Mouse (Mus musculus) lung, postnatal 0 days (tissue): ENCODE data around the gene Rnf213.

Source experiments
- CTCF ChIP-seq: IDR thresholded peaks from 2 replicates; pipeline ENCODE4 v1.5.1; 2016; ENCODE audit warnings: antibody characterized with exemption, mild to moderate bottlenecking
- EP300 ChIP-seq: IDR thresholded peaks from 2 replicates; pipeline ENCODE4 v1.6.1; 2016; ENCODE audit warnings: antibody characterized with exemption, mild to moderate bottlenecking, control low read depth

DNA sequence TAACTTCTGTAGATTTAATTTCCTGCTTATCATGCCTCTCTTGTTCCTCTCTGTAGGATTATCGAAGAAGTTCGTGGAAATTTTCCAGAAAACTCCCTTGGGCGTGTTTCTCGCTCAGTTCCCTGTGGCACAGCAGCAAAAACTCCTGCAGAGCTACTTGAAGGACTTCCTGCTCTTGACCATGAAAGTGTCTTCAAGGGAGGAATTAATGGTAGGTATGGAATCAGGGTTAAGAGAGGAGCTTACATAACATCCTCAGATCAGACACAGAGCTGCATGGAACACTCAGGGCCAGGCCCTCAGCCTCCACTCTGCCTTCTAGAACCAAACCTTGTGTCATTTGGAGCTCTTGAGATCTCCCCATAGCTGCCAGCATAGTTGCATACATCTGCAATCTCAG lies 63.2 kb downstream of the Rnf213 start:
- TF ChIP-seq EP300: no peak
- TF ChIP-seq CTCF: no peak
